Mouse (Mus musculus) c-Kit-positive CD71-negative TER-119-negative erythroid progenitor cells, embryonic 14.5 days (primary cell): ENCODE measurements around the gene Trmo.
A peak's percentile ranks its signal among the peaks of the same experiment; 100 is the strongest.

Source experiments
- DNase-seq: peaks from one replicate; pipeline ENCODE4 v3.0.0-alpha.2; 2013; ENCODE audit warnings: low read depth

Trmo gene

DNA sequence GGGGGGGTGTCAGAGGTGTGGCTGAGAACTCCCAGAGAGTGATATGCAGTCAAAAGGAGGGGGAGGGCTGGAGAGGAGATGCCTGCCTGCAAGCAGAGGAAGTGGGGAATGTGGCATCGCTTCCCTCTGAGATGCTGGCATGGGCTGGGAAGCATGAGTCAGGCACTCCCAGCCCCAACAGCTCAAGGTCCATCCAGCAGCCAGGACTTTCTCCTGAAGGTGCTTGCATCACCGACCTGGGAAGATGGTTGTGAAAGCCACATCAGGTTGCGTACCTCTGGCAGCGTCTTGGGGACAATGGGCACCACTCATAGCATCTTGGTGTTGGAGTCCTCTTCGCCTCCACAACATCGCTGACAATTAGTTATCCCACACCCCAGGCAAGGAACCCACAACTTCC is 18.8 kb downstream of the Trmo start:
- DNase-seq, result no peak

DNA sequence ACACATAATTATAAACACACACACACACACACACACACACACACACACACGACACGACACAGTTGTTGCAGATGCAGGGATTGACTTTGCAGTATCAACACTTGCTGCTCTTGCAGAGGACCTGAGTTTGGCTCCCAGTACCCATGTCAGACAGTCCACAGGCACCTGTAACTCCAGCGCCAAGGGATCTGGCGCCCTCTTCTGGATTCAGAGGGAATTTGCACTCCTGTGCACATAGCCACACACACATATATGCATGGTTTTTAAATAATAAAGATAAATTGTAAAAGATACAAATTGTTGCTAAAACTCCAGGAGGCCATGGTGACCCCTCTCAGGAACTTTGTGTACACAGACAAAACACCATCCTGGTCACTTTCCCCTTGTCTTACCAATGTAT is 20.2 kb downstream of the Trmo start:
- no peak for DNase-seq

DNA sequence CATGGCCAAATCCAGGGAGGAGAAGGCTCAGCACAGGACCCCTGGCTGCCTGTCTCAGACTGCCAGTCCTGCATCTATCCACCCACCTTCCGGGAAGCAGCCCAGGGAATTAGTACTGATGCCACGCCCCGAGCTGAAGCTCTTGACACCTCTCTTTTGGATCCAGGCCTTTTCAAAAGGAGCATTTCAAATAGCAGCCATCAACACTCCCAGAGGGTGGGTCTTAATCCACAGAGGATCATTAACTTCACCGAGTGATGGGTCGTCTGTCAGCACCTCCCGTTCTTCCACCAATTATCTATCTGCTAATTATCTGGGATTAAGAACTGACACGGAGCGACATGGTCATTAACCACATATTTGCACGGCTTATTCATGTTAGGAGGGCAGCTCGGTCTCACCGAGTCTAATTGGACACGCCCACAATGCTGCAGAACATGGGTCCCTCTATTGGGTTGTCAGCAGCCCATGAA is 21.7 kb downstream of the Trmo start:
- no peak for DNase-seq

DNA sequence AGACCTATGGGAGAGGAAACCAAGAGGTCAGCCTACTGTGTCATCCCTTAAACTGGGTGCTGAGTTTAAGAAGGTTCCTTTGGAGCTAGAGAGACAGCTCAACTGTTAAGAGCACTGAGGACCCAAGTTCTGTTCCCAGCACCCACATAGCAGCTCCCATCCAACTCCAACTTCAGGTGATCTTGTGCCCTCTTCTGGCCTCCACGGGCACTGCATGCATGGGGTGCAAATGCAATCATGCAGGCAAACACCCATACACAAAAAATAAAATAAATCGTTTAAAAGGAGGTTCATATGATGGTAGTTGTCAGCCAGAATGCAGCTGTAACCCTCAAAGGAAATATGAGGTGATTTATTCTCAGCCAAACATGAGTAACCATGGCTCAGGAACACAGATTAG is 24.9 kb downstream of the Trmo start:
- no peak for DNase-seq

DNA sequence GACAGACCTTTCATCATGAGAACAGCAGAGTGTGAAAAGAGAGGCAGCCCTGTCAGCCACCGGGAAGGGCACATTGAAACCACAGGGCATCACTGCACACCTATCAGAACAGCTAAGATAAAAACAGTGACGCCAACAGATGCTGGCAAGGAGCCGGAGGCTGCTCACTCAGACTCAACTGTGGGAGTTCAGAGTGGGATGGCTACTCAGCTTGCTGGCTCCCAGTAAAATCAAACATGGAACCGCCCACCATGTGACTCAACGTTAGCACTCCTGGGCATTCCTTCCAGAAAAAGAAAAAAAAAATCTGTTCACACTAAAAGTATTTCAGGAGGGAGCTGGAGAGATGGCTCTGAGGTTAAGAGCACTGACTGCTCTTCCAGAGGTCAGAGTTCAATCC is 28.0 kb downstream of the Trmo start:
- DNase-seq, result no peak

DNA sequence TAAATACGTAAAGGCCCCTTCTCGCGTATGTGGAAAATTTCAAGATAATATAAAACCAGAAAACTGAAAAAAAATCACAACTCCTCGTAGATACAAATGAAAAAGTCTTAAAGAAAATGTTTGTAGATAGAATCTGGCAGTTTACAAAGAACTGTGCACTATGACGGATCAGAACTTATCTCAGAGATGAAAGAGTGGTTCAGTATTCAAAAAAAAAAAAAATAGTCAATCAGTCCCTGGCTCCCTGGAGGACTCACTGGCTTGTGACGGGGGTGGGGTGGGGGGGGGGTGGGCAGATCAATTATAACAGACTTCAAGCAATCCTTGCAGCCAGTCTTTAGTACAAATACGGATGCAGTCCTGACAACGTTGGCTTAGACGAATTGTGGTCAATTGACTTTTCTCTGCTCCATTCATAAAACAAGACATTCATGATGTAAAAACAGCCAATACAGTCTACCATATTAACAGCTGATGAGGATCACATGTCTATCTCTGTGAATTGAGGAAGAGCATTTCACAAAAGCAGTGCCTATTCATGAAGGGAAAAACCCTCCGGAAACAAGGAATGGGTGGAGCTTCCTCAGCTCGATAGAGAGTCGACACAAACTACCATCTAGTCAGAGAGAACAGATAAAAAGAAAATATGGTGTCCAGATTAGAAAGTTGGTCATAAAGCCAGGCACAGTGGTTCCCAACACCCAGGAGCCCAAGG is 29.5 kb downstream of the Trmo start:
- DNase-seq, result no peak

DNA sequence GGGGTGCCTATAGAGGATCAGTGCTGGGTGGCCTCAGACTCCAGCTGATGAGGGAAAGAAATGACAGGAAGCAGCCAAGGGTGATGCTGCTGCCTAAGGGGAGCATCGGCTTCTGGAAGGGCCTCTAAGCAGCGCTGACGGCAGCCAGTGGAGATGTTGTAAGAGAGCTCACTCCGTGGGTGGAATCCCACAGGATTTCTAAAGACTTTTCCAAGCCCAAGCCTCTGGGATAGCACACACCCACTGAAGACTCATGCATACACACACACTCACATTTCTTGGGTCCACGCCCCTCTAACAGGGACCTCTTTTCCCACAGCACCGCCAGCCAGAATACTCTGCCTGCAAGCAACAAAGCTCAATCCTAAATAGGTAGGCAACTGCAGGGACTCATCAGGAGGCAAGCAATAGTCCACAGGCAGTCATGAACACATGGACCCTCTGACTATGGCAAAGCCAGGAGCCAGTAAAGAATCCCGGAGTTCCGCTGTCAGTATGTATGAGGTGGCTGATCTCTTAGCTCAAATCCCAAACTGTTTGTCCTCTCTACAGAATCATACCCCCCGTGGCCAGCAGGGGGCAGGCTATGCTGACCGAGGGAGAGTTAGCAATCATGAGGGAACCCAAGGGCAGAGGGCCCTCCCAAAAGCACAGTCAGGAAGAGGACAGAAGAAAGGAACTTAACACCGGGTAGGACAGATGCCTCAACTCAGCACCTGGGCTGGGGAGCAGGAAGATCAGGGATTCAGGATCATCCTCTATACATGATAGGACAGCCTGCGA is 32.7 kb downstream of the Trmo start:
- DNase-seq, result peak; percentile 60

DNA sequence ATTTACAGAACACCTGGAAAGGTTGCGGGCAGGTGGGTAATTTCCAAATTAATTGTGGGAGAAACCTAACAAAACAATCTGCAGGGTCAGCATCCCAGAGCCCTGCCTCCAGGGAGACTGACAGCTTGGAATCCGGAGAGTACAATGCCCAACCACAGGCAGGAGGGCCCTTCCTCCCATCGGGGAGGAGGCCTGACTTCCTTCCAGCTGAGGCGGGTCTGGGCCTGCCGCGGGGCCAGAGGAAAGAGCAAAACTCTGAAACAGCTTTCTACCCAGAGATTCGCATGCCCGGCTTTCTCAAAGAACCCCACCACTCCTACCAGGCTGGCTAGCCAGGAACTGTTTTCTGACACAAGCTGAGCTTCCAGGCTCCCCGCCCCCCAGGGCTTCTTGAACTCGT is 36.2 kb downstream of the Trmo start:
- no peak for DNase-seq

DNA sequence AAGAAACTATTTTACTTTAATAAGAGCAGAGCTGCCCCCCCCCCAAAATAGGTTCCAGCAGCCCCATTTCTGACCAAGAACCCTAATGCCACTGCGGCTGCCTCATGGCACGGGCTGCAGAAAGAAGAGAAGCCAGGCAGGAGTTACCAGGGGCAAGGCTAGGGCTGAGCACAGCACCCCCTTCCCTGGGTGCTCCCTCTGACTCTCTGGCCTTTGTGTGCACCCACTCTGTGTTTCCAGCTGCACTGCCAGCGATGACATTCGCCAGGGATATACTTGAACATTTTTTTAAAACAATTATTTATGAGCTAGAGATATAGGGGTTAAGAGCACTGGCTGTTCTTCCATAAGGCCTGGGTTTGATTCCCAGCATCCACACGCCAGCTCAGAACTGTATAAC is 39.7 kb downstream of the Trmo start:
- no peak for DNase-seq

DNA sequence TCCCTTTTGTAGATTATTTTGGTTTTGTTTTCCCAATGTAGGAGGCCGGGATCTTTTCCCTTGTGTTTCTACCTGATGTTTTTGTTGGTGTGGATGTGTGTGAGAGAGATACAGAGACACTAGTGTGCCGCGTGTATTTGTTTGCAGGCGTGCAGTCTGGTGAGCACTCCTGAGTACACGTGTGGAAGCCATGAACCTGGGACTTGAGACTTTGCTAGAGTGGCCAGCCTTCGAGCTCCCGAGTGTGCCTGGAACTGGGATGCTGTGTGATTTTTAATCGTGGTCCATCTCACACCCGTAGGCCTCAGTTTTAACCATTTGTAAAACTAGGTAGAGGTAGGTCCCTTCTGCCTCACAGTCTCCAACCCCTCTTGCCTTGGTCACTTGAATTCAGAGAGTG is 40.3 kb downstream of the Trmo start:
- DNase-seq, result no peak

DNA sequence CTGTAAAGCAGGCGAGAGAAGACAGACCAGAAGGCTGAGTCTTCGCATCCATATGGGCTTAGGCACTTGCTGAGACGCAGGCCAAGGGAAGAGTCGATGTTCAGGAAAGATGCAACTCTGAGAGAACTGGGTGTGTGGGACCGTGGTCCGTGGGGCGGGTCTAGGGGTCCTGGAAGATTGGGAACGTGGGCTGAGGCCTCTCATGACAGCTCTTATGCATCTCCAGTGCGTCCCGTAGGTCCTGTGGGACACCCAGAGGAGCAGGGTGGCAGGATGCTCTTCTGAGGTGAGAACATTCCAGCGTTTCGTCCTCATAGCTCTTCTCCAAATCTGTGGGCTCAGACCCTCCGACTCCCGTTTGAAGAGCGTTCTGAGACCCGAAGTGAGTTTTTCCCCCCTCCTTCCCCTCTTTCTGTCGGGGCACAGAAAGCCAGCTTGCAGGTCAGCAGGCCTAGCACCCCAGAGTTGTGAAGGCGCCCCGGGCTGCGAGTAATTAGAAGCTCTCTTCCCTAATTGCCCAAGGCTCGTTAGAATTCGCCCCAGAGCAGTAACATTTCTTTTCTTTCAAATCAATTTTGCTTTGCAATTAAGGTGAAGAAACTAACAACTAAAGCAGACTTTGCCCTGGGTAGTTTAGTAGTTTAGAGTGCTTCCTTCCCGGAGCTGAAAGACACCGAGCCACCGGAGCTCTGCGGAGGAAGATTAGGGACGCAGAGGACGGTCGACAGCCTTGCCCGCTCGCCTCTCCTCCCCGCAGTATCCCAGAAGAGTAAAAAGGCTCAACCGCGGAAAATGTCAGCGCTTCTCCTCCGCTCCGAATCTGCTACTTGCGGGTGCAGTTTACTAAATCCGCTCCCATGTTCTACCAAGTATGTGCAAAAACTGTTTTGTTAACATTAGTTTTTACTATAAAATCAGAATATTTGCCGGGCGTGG is 41.4 kb downstream of the Trmo start:
- DNase-seq, result no peak

DNA sequence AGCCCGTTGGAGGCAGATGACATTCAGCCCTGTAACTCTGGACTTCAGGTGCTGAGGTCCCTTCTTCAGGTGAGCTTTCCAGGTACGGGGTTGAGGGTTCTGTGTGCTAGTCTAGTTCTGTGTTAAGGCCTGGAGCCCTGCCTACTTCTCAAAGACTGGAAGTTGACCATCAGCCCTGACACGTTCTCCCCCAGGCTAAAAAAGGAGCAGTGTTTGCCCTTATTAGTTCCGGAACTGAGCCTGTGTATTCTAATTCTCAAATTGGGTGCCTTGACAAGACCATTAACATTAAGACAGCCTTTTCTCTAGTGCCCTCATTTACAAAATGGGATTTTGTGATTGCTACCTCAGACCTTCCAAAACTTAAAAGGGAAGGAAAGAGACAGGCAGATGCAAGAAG is 42.1 kb downstream of the Trmo start:
- no peak for DNase-seq

DNA sequence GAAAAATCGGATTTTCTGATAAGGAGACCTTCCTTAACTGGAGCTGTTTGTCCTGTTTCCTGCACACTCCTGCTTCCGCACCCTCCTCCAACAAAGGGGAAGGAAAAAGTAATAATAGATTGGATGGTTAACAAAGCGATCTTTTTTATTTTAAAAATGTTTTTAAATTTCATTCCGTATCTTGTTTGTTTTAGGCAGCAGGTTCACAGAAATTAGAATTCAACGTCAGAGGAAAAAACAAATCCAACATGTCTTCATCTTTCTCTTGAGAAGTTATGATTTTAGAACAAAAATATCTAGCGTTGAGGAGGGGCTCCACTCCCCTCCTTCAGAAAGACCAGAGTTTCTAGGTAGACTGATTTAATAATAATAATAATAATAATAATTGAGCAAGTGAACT is 43.0 kb downstream of the Trmo start:
- DNase-seq, result no peak

DNA sequence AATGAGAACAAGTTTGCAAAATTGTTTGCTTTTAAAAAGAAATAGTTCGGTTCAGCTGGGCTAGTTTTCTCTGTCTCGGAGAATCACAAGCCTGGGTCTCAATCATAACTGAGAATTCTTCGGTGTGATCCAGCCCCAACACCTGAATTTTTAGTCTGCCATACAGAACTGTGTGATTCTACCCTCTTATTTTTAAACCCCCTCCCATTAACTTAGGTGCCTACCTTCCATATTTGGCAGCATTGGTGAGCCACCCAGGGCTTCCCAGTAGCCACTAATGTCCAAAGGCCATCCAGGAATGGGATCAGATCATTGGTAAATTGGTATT is 43.5 kb downstream of the Trmo start:
- no peak for DNase-seq

DNA sequence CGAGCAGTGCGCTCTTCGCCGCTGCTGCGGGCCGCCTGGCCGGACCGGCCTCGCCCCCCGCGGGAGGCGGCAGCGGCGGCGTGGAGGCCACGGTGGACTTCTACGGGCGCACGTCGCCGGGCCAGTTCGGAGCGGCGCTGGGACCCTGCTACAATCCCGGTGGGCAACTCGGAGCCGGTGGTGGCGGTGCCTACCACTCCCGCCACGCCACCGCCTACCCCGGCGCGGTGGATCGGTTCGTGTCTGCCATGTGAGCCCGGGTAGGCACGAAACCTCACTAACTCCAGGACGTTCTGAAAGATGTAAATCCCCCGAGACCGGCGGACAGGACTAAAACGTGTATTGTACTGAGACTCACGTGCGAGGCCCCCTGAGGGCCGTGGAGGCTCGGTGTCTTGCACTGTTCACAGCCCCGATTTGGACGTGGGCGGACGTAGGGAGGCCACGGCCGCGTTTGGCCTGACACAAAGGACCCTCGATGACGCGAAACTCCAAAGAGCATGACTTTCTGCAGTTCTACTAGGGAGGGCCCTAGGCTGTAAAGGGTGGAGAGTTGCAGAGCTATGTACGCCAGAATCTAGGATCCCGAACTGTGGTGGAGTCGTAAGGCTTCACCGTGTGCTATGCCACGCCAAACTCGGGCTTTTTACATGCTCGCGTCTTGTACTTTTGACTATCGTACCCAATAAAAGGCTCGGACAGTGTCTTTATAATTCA is 44.0 kb downstream of the Trmo start:
- DNase-seq, result no peak

DNA sequence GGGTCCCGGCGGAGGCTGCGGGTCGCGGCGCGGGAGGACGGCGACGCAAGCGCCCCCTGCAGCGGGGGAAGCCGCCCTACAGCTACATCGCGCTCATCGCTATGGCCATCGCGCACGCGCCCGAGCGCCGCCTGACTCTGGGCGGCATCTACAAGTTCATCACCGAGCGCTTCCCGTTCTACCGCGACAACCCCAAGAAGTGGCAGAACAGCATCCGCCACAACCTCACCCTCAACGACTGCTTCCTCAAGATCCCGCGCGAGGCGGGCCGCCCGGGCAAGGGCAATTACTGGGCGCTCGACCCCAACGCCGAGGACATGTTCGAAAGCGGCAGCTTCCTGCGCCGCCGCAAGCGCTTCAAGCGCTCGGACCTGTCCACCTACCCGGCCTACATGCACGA is 44.9 kb downstream of the Trmo start:
- DNase-seq, result no peak

DNA sequence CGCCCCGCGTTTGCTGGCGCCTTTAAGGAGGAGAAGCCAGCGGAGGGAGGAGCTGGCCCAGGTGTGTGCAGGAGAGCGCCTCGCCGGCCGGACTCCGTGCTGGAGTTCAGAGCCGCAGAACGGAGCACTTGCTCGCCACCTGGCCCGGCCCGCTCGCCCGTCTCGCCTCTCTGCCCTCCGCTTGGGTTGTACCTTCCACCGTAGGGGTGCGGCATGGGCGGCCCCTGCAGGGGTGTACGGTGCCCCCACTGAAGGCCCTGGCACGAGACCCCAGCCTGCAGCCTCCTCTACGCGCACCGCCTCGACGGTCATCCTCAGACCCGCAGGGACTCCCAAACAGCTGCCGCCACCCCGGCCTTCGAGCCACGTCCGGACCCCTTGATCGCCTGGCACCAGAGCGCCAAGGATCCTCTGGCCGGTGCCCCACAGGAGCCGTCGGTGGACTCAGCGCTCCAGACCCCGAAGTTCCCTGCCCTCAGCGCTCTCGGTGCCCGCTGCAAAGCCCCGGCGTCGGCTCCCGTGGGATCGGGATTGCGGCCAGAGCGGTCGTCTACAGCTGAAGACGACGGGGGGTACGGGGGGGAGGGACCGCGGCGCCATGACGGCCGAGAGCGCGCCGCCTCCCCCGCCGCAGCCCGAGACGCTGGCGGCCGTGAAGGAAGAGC is 45.5 kb downstream of the Trmo start, which contains the start of gene Foxe1:
Gene Foxe1 (plus strand): TSS at position 14 of the 665 bp plus-strand sequence.
- DNase-seq, result no peak

DNA sequence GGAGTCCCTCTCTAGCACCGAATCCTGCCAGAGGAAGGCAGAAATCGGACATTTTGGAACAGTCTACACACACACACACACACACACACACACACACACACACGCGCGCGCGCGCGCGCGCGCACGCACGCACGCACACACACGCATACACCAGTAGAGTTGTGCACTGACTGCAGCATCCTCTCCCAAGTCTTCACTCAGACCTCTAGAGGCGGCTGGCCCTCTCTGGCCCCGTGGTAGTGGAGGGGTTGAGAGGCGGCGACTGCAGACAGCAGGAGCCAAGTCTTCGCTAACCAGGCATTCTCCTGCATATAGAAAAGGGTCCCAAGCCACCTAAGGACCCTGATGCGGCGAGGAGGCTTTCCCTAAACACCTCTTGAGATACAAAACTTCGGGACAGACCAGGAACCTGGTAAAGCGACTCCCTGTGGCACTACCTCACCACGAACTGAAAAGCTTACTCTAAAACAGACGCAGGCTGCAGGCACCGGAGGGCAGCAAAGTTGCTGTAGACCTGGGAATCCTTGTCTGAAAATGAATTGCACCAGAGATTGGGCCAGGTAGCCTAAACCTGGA is 46.4 kb downstream of the Trmo start:
- DNase-seq, result no peak

DNA sequence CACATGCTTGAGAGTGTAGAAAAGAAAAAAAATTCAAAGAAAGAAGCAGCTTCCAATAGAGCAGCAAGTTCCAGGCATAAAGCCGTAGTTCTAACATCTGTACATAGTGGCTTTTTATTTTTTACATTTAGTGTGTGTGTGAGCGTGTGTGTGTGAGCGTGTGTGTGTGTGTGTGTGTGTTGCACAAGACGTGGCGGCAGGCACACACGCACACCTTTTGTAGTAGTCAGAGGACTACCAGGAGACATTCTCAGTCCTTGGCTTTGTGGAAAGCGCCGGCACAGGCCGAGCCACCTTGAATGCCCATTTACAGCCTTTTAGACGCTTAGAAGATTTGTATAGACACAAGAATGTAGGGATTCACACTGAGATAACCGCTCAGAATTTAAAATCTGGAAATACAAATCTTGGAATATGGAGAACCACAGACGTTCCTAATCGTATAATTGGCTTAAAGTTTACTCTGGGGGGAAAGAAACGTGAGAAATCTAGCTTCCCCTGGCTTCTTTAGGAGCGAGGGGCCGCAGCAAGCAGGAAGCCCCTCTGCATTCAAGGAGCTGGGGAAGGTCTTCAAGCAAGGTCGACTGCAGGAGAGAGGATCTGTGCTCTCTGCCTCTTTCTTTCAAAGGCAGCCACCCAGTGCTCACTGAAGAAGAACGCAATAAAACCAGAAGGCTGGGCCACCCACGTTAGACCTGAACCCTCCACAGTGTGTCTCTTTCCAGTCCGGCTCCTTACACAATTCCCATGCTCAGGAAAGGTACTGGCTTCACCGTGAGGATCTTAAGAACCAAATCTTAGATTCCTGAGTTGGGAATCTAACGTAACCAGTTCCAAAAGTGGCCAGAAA is 47.2 kb downstream of the Trmo start:
- DNase-seq, result no peak

DNA sequence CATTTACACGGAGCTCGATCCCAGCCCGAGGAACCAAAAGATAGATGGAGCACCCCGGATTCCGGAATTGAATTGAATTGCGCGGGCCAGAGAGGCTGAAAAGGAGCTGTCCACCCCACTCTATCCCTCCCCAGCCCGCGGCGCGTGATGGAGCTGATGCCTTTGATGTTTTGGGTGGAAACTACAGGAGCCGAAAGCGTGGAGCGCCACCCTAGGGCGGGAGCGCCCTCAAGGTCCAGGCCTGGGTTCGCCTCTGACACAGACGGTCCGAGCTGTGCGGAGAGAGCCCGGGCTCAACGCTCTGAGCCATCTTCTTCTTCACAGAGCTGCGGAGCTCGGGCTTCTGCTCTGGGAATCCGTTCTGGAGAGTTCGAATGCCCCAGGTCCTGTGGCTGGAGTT is 49.7 kb downstream of the Trmo start:
- no peak for DNase-seq
